Mouse (Mus musculus) thymus, adult 2 months (tissue): ENCODE data around the gene Eloa. TPM values are rescaled to one million over a fixed set of nuclear protein-coding genes. Genes with fewer than 3 reads are reported as not detected.

Source experiments
- DNase-seq: peaks from one replicate; pipeline ENCODE4 v3.0.0; 2021
- H3K27ac ChIP-seq: fragments of 200-500 bp; 2 replicates; pipeline ENCODE4 v1.5.1; 2012; ENCODE audit warnings: low read length, control low read depth; ENCODE audit not compliant: control insufficient read depth, insufficient read depth
- H3K27me3 ChIP-seq: fragments of 200-500 bp; 2 replicates; pipeline ENCODE4 v1.6.1; 2012; ENCODE audit warnings: mild to moderate bottlenecking, low read length, moderate library complexity, mixed read lengths; ENCODE audit not compliant: control insufficient read depth, insufficient read depth
- H3K36me3 ChIP-seq: fragments of 200-500 bp; 2 replicates; pipeline ENCODE4 v1.6.1; 2012; ENCODE audit warnings: mild to moderate bottlenecking, low read length, moderate library complexity; ENCODE audit not compliant: control insufficient read depth, insufficient read depth
- H3K4me1 ChIP-seq: fragments of 200-500 bp; replicated peaks from 2 replicates; pipeline ENCODE4 v1.6.1; 2012; ENCODE audit warnings: low read length; ENCODE audit not compliant: control insufficient read depth, insufficient read depth
- H3K4me3 ChIP-seq: fragments of 200-500 bp; 2 replicates; pipeline ENCODE4 v1.5.1; 2012; ENCODE audit warnings: mild to moderate bottlenecking, low read length, control low read depth, moderate library complexity; ENCODE audit not compliant: control insufficient read depth, insufficient read depth
- CTCF ChIP-seq: fragments of 200-500 bp; IDR thresholded peaks from 2 replicates; pipeline ENCODE4 v1.5.1; 2012; ENCODE audit warnings: mild to moderate bottlenecking, control low read depth, low read length, moderate library complexity, borderline replicate concordance; ENCODE audit not compliant: control insufficient read depth, poor library complexity, insufficient read depth; ENCODE audit errors: extremely low read depth
- POLR2A ChIP-seq: fragments of 200-500 bp; IDR thresholded peaks from 2 replicates; pipeline ENCODE4 v1.6.1; 2012; ENCODE audit warnings: mild to moderate bottlenecking, low read length, control low read depth, moderate library complexity; ENCODE audit not compliant: control insufficient read depth, poor library complexity, insufficient read depth; ENCODE audit errors: extremely low read depth
- WGBS: fragments of 180-500 bp; shearing (Covaris S2); methylation state at CpG from one replicate; pipeline ENCODE4 v1.1.7; 2018; 5-methylcytosine and 5-hydroxymethylcytosine counted together
- polyA plus RNA-seq: library from polyadenylated mRNA; depleted of rRNA; stranded (reverse); fragments of >200 nt; gene quantifications from 2 replicates; pipeline ENCODE4 v1.2.3, GENCODE M21; 2012

The Eloa gene
- polyA plus RNA-seq, 1 experiment = 20.4 TPM

GRCm38 (mm10) chr4:135968271-135968869, 53.2 kb downstream of the Eloa start:
- DNase-seq = no peak
- H3K4me1 ChIP-seq = peaks cover 25% of the 10 kb centered on the region
- no peaks in the 10 kb centered on the region for H3K27me3 ChIP-seq
- TF ChIP-seq POLR2A = no peak
- no peak for TF ChIP-seq CTCF
- WGBS = 94% methylated on average over 19 of the region's 19 CpGs
- no peak overlapping the region for H3K4me3 ChIP-seq
- peaks cover 26% of the 10 kb centered on the region for H3K36me3 ChIP-seq
- no peak overlapping the region for H3K27ac ChIP-seq

GRCm38 (mm10) chr4:135967086-135967760, 54.3 kb downstream of the Eloa start:
- peaks cover 26% of the 10 kb centered on the region for H3K36me3 ChIP-seq
- WGBS = 96% methylated on average over 18 of the region's 18 CpGs
- no peak overlapping the region for H3K27ac ChIP-seq
- DNase-seq = no peak
- no peak overlapping the region for H3K4me3 ChIP-seq
- TF ChIP-seq POLR2A (no peak), CTCF (no peak)
- H3K4me1 ChIP-seq = peaks cover 21% of the 10 kb centered on the region
- no peaks in the 10 kb centered on the region for H3K27me3 ChIP-seq

GRCm38 (mm10) chr4:135966283-135966682, 55.3 kb downstream of the Eloa start:
- Histone ChIP-seq H3K36me3 (peaks cover 26% of the 10 kb centered on the region), H3K4me3 (no peak overlapping the region), H3K4me1 (peaks cover 12% of the 10 kb centered on the region), H3K27me3 (no peaks in the 10 kb centered on the region), H3K27ac (no peak overlapping the region)
- WGBS = 96% methylated on average over 16 of the region's 16 CpGs
- no peak for DNase-seq
- no peak for TF ChIP-seq POLR2A
- TF ChIP-seq CTCF = no peak

- TF ChIP-seq POLR2A (no peak), CTCF (no peak)
- Histone ChIP-seq H3K4me1 (peaks cover 11% of the 10 kb centered on the region), H3K4me3 (no peak overlapping the region), H3K36me3 (peaks cover 26% of the 10 kb centered on the region), H3K27ac (no peak overlapping the region), H3K27me3 (no peaks in the 10 kb centered on the region)
- no peak for DNase-seq
- 87% methylated on average over 9 of the region's 9 CpGs for WGBS
Measured at GRCm38 (mm10) chr4:135965113-135965512, 56.5 kb downstream of the Eloa start.

GRCm38 (mm10) chr4:135964426-135964825, 57.1 kb downstream of the Eloa start:
- Histone ChIP-seq H3K27me3 (no peaks in the 10 kb centered on the region), H3K36me3 (peaks cover 23% of the 10 kb centered on the region), H3K27ac (0 out of 2 replicates have a peak overlapping the region, but pooled peaks have one; percentile 17), H3K4me1 (peaks cover 11% of the 10 kb centered on the region), H3K4me3 (peak overlapping the region; percentile 54)
- TF ChIP-seq POLR2A (no peak), CTCF (no peak)
- peak; percentile 33 for DNase-seq
- WGBS = 1% methylated on average over 12 of the region's 12 CpGs

GRCm38 (mm10) chr4:135963457-135964193, 57.9 kb downstream of the Eloa start, which contains the start of gene Gale:
Gene Gale, plus strand, starts transcription at chr4:135963727.
- peaks cover 17% of the 10 kb centered on the region for H3K36me3 ChIP-seq
- H3K27ac ChIP-seq = peak within 1 kb of the TSS; percentile 83
- peaks cover 11% of the 10 kb centered on the region for H3K4me1 ChIP-seq
- WGBS = under 1% methylated on average over 56 of the region's 56 CpGs
- H3K4me3 ChIP-seq = peak within 1 kb of the TSS; percentile 78
- peak; percentile 96 for TF ChIP-seq POLR2A
- peak; percentile 18; the same call in 1 of the 2 replicates for TF ChIP-seq CTCF
- no peaks in the 10 kb centered on the region for H3K27me3 ChIP-seq
- peak; percentile 95 for DNase-seq
